Mouse (Mus musculus) limb, embryonic 15.5 days (tissue): ENCODE measurements around the gene Etv2. TPM values are rescaled to one million over a fixed set of nuclear protein-coding genes. Genes with fewer than 3 reads are reported as not detected.

Experiments
- ATAC-seq: fragments of 200-750 bp; cut with Nextera tagmentation; 2 replicates; pipeline ENCODE4 v1.8.0; 2017; ENCODE audit warnings: low read depth, moderate TSS enrichment; ENCODE audit not compliant: insufficient number of reproducible peaks, low FRiP score, low TSS enrichment
- H3K27ac ChIP-seq: fragments of 300-500 bp; sonication (generic); 2 replicates; pipeline ENCODE4 v1.5.1; 2015; ENCODE audit warnings: moderate library complexity, mild to moderate bottlenecking, inconsistent platforms
- H3K27me3 ChIP-seq: fragments of 300-500 bp; sonication (generic); 2 replicates; pipeline ENCODE4 v1.6.1; 2015; ENCODE audit warnings: inconsistent platforms
- H3K36me3 ChIP-seq: fragments of 300-500 bp; sonication (generic); 2 replicates; pipeline ENCODE4 v1.6.1; 2015; ENCODE audit warnings: inconsistent platforms
- H3K4me1 ChIP-seq: fragments of 300-500 bp; sonication (generic); 2 replicates; pipeline ENCODE4 v1.6.1; 2015; ENCODE audit warnings: inconsistent platforms
- H3K4me2 ChIP-seq: fragments of 300-500 bp; sonication (generic); 2 replicates; pipeline ENCODE4 v1.6.1; 2015; ENCODE audit warnings: mild to moderate bottlenecking, inconsistent platforms
- H3K4me3 ChIP-seq: fragments of 300-500 bp; sonication (generic); 2 replicates; pipeline ENCODE4 v1.5.1; 2015; ENCODE audit warnings: mild to moderate bottlenecking, inconsistent platforms
- H3K9ac ChIP-seq: fragments of 300-500 bp; sonication (generic); 2 replicates; pipeline ENCODE4 v1.6.1; 2015; ENCODE audit warnings: inconsistent platforms
- H3K9me3 ChIP-seq: fragments of 300-500 bp; sonication (generic); 2 replicates; pipeline ENCODE4 v1.6.1; 2016; ENCODE audit warnings: inconsistent platforms
- WGBS: fragments of 180-500 bp; shearing (Covaris S2); methylation state at CpG from one replicate; pipeline ENCODE4 v1.1.7; 2015; 5-methylcytosine and 5-hydroxymethylcytosine counted together
- polyA plus RNA-seq: library from polyadenylated mRNA; unstranded; fragments of >200 nt; fragmentation: Nextera tagmentation; extraction: Ambion mirVana; gene quantifications from 2 replicates; pipeline ENCODE4 v1.2.1, GENCODE M21; 2015

The Etv2 gene
- polyA plus RNA-seq, 1 experiment from 2014 or later: not detected

GRCm38 (mm10) chr7:30593579-30594509 lies 41.8 kb downstream of the Etv2 start:
- WGBS: 75% methylated on average over 10 of the region's 10 CpGs
- ATAC-seq: no peak

DNA sequence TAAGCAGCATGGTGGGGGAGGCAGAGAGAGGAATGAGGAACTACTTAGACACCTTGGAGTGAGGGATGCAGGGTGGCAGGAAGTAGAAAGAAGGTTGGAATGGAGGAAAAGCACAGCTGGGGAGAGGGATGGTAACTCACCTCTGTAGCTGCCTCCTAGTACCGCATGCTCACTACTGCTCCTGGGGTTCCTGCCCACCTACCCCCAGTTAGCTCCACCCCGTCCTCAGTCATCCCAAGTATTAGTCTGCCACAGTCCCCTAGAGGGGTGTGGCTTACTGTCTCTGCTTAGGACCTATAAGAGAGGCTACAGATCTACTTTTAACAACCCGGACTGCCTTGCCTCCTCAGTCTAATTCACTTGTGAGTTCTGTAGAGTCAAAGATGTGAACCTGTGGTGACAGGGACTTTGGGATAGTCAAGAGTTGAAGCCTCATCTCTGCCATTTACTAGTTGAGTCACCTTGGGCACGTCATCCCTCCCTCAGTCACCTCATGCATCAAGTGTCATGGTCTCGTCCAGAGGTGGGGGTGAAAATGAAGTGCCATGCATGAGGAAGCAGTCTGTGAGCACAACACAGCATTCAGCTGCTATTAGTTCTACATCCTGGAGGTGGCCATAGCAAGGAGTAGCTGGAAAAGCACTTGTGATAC lies 42.8 kb downstream of the Etv2 start:
- no peaks in the 10 kb centered on the region for H3K9me3 ChIP-seq
- H3K4me1 ChIP-seq: peaks cover 11% of the 10 kb centered on the region
- H3K4me3 ChIP-seq: no peak overlapping the region
- ATAC-seq: no peak
- H3K4me2 ChIP-seq: no peak overlapping the region
- 37% methylated on average over 5 of the region's 5 CpGs for WGBS
- 0 out of 2 replicates have a peak, but pooled peaks cover 7% of the 10 kb centered on the region for H3K27me3 ChIP-seq
- H3K9ac ChIP-seq: no peak overlapping the region
- H3K36me3 ChIP-seq: no peaks in the 10 kb centered on the region
- no peak overlapping the region for H3K27ac ChIP-seq

More at GRCm38 (mm10) chr7:30593579-30594509, 41.8 kb downstream of the Etv2 start:
- Histone ChIP-seq H3K4me1 (peaks cover 11% of the 10 kb centered on the region), H3K9me3 (no peaks in the 10 kb centered on the region), H3K27ac (no peak overlapping the region), H3K27me3 (0 out of 2 replicates have a peak, but pooled peaks cover 7% of the 10 kb centered on the region), H3K4me2 (no peak overlapping the region), H3K4me3 (no peak overlapping the region), H3K9ac (no peak overlapping the region), H3K36me3 (no peaks in the 10 kb centered on the region)

- H3K9ac ChIP-seq: 0 out of 2 replicates have a peak overlapping the region, but pooled peaks have one; percentile 10
Measured at GRCm38 (mm10) chr7:30591605-30591951, 44.1 kb downstream of the Etv2 start.

DNA sequence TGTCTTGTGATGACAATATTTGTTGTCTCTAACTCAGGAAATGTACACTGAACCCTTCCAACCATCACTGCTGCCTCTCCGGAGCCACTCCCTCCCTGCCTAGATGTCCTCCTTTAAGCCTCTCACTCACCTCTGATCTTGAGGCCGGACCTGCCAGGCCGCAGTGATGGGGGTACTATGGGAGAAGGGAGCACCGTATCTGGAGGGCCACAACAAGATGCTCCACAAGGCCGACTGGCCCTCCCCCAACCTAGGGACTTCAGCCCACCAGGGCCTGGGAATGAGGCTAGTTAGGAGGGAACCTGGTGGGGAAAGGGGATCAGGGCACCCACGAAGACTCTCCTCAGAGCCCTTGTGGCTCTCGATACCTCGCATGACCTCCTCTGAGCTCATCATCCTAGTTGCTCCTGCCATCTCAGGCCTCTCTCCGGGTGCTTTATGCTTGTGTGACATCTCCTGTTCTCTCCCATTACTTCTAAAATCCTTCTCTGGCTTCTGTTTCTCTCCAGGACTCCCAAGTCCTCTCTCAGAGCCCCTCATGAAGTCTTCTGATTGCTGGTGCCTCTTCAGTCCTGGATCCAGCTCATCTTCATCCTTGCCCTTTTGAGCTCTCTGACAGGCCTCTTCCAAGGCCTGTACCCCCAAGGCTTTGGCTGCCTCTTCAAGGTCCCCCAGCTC lies 44.6 kb downstream of the Etv2 start:
- 85% methylated on average over 9 of the region's 9 CpGs for WGBS
- no peak overlapping the region for H3K27ac ChIP-seq
- H3K4me3 ChIP-seq: no peak overlapping the region
- 0 out of 2 replicates have a peak, but pooled peaks cover 7% of the 10 kb centered on the region for H3K27me3 ChIP-seq
- peaks cover 25% of the 10 kb centered on the region for H3K4me1 ChIP-seq
- no peak for ATAC-seq
- 0 out of 2 replicates have a peak overlapping the region, but pooled peaks have one; percentile 10 for H3K9ac ChIP-seq
- no peak overlapping the region for H3K4me2 ChIP-seq
- no peaks in the 10 kb centered on the region for H3K9me3 ChIP-seq
- peaks cover 5% of the 10 kb centered on the region; the same call in 1 of the 2 replicates for H3K36me3 ChIP-seq

More at GRCm38 (mm10) chr7:30591605-30591951, 44.1 kb downstream of the Etv2 start:
- 0 out of 2 replicates have a peak, but pooled peaks cover 7% of the 10 kb centered on the region for H3K27me3 ChIP-seq
- no peak overlapping the region for H3K27ac ChIP-seq
- peaks cover 22% of the 10 kb centered on the region for H3K4me1 ChIP-seq
- no peak overlapping the region for H3K4me3 ChIP-seq
- no peak overlapping the region for H3K4me2 ChIP-seq
- no peak for ATAC-seq
- no peaks in the 10 kb centered on the region for H3K9me3 ChIP-seq
- WGBS: 49% methylated on average over 4 of the region's 4 CpGs
- H3K36me3 ChIP-seq: peaks cover 1% of the 10 kb centered on the region; the same call in 1 of the 2 replicates

DNA sequence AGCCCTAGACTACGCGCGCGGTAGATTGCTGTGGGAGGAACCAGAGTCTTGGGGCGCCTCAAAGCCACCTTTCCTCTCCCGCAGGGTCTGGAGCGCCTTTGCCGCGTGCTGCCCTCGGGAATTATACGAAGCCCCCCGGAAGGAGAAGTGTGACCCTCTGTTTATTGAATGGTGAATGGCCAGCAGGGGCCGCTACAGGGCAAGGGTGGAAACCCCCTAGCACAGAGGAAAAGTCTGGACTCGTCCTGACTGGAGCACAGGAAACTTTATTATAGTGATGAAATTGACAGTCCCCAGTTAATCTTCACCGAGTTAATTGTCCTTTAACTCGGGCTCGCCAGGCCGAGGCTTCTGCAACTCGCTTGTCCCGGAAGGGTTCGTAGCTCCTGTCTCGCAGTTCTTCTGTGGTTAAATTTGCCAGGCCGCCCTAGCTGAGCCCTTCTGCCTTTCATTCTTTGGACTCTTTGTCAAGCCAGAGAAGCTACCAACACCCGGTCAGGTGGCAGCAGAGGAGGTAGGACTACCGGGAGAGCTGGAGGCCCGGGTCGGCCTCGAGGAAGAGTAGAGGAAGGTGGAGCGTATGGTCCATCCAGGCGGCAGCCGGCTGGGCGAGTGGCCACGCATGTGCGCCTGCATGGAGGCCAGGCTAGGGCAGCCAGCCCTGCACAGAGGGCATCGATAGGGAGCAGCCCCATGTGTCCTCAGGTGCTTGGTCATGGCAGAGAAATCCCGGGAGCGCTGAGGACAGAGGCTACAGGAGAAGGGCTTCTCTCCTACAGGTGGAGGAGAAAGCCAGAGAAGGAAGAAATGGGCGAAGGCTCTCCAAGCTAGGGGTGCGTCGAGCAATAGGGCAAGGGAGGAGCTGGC lies 46.0 kb downstream of the Etv2 start:
- no peaks in the 10 kb centered on the region for H3K9me3 ChIP-seq
- H3K4me2 ChIP-seq: peak overlapping the region; percentile 77
- WGBS: 25% methylated on average over 39 of the region's 40 CpGs
- ATAC-seq: peak; percentile 42
- 0 out of 2 replicates have a peak, but pooled peaks cover 3% of the 10 kb centered on the region for H3K27me3 ChIP-seq
- peaks cover 27% of the 10 kb centered on the region for H3K4me1 ChIP-seq
- peak overlapping the region; percentile 99; the same call in 1 of the 2 replicates for H3K9ac ChIP-seq
- peak overlapping the region; percentile 94 for H3K27ac ChIP-seq
- H3K4me3 ChIP-seq: peak overlapping the region; percentile 96
- H3K36me3 ChIP-seq: peaks cover 19% of the 10 kb centered on the region

DNA sequence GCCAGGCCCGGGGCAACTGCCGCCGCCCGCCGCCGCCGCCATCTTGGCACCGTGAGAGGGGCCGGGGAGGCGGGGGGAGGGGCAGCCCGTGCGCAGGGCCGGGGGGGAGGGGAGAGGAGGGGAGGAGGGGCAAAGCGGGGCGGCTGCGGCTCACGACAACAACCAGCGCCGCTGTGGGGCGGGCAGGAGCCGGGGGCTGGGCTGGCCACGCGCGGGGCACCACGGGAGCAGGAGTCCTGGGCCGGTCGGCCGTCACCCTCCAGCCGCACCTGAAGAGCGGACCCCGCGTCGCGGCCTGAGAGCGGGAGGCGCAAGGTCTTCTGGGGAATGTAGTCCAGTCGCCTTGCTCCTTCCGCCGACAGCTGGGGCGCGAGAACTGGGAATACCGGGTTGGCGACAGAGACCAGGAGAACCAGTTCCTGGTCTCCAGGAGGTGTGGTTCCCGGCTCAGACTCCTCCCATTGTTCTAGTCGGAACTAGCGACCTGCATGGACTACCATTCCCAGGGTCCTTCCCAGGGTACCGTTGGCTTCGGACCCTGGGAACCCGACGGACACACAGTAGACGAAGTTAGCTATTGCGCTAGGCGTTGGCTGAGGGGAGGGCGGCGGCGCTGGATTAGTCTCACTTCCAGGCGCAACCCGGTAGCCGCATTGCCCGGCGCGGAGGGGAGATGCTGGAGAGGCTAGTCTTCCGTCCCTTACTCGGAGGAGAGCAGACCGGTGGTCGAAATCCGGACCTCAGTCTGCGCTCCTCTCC lies 46.8 kb downstream of the Etv2 start, which contains the start of gene Kmt2b:
Gene Kmt2b, minus strand, starts transcription at position 51 of the 759 bp plus-strand sequence.
- ATAC-seq: peak; percentile 96
- H3K36me3 ChIP-seq: peaks cover 27% of the 10 kb centered on the region
- no peaks in the 10 kb centered on the region for H3K9me3 ChIP-seq
- under 1% methylated on average over 51 of the region's 68 CpGs for WGBS
- H3K9ac ChIP-seq: peak within 1 kb of the TSS; percentile 99
- no peaks in the 10 kb centered on the region for H3K27me3 ChIP-seq
- peak within 1 kb of the TSS; percentile 94 for H3K27ac ChIP-seq
- H3K4me2 ChIP-seq: peak within 1 kb of the TSS; percentile 87
- H3K4me3 ChIP-seq: peak within 1 kb of the TSS; percentile 96
- peaks cover 27% of the 10 kb centered on the region for H3K4me1 ChIP-seq

GRCm38 (mm10) chr7:30587842-30588667 lies 47.6 kb downstream of the Etv2 start:
- peaks cover 27% of the 10 kb centered on the region for H3K4me1 ChIP-seq
- ATAC-seq: no peak
- peak overlapping the region; percentile 99 for H3K9ac ChIP-seq
- peaks cover 35% of the 10 kb centered on the region for H3K36me3 ChIP-seq
- peak overlapping the region; percentile 94 for H3K27ac ChIP-seq
- WGBS: under 1% methylated on average over 60 of the region's 67 CpGs
- H3K4me3 ChIP-seq: peak overlapping the region; percentile 96
- H3K27me3 ChIP-seq: no peaks in the 10 kb centered on the region
- H3K9me3 ChIP-seq: no peaks in the 10 kb centered on the region
- peak overlapping the region; percentile 87 for H3K4me2 ChIP-seq

- no peak overlapping the region for H3K27ac ChIP-seq
- H3K9me3 ChIP-seq: no peaks in the 10 kb centered on the region
- peaks cover 50% of the 10 kb centered on the region for H3K36me3 ChIP-seq
- H3K27me3 ChIP-seq: no peaks in the 10 kb centered on the region
- peaks cover 27% of the 10 kb centered on the region for H3K4me1 ChIP-seq
- ATAC-seq: no peak
- WGBS: 87% methylated on average over 28 of the region's 28 CpGs
- H3K9ac ChIP-seq: 0 out of 2 replicates have a peak overlapping the region, but pooled peaks have one; percentile 99
- H3K4me2 ChIP-seq: no peak overlapping the region
- H3K4me3 ChIP-seq: 0 out of 2 replicates have a peak overlapping the region, but pooled peaks have one; percentile 96
Measured at GRCm38 (mm10) chr7:30586455-30587020, 49.1 kb downstream of the Etv2 start.

- no peak overlapping the region for H3K27ac ChIP-seq
- ATAC-seq: no peak
- 97% methylated on average over 7 of the region's 7 CpGs for WGBS
- H3K4me2 ChIP-seq: no peak overlapping the region
- H3K9ac ChIP-seq: no peak overlapping the region
- peaks cover 64% of the 10 kb centered on the region for H3K36me3 ChIP-seq
- H3K4me1 ChIP-seq: peaks cover 23% of the 10 kb centered on the region
- H3K9me3 ChIP-seq: no peaks in the 10 kb centered on the region
- no peaks in the 10 kb centered on the region for H3K27me3 ChIP-seq
- no peak overlapping the region for H3K4me3 ChIP-seq
Measured at GRCm38 (mm10) chr7:30585170-30585569, 50.5 kb downstream of the Etv2 start.
